9 mouse cellular contexts compared by ENCODE assay signal in genomic region chr9:112186336-112187305, GRCm38 (mm10). TPM values are rescaled to one million over a fixed set of nuclear protein-coding genes. Genes with fewer than 3 reads are reported as not detected.
DNase-seq lines count a peak whose midpoint lies in the region; ATAC-seq lines count a peak whose summit lies in the region.
"Had no signal": no experiment of that assay in that cellular context is flagged by ENCODE, and none has a peak within 500 bp of the region (broad histone marks: within the 10 kb centered on the region; RNA-seq: fewer than 3 reads in every experiment).

No protein-coding gene starts in this region.

- H3K9ac ChIP-seq in neural tube, embryonic 12.5 days: no peak overlapping the region

- H3K27me3 ChIP-seq in heart, embryonic 10.5 days (ENCODE audit: insufficient read depth, poor library complexity, severe bottlenecking): peaks cover 9% of the 10 kb centered on the region; the same call in 1 of the 2 replicates
- 0 out of 2 replicates have a peak, but pooled peaks cover 5% of the 10 kb centered on the region for H3K27me3 ChIP-seq in limb, embryonic 10.5 days (ENCODE audit: low read depth, poor library complexity, severe bottlenecking)
- H3K27me3 ChIP-seq in neural tube, embryonic 12.5 days (replicated peaks): no peaks in the 10 kb centered on the region
- H3K27me3 ChIP-seq: CH12.LX had no signal

- H3K4me2 ChIP-seq in neural tube, embryonic 12.5 days (replicated peaks): peak overlapping the region; percentile 47

- peak overlapping the region; percentile 39; the same call in 1 of the 2 replicates for H3K4me3 ChIP-seq in heart, embryonic 10.5 days
- H3K4me3 ChIP-seq in limb, embryonic 10.5 days: 0 out of 2 replicates have a peak overlapping the region, but pooled peaks have one; percentile 4
- no peak overlapping the region for H3K4me3 ChIP-seq in neural tube, embryonic 12.5 days

- H3K4me1 ChIP-seq in heart, embryonic 10.5 days: peaks cover 20% of the 10 kb centered on the region
- H3K4me1 ChIP-seq in limb, embryonic 10.5 days: peaks cover 21% of the 10 kb centered on the region
- peaks cover 18% of the 10 kb centered on the region for H3K4me1 ChIP-seq in neural tube, embryonic 12.5 days

- no peaks in the 10 kb centered on the region for H3K9me3 ChIP-seq in heart, embryonic 10.5 days
- H3K9me3 ChIP-seq in limb, embryonic 10.5 days (replicated peaks): no peaks in the 10 kb centered on the region
- H3K9me3 ChIP-seq in neural tube, embryonic 12.5 days: no peaks in the 10 kb centered on the region

- no peaks in the 10 kb centered on the region for H3K36me3 ChIP-seq in heart, embryonic 10.5 days
- H3K36me3 ChIP-seq in limb, embryonic 10.5 days: no peaks in the 10 kb centered on the region
- H3K36me3 ChIP-seq in neural tube, embryonic 12.5 days: no peaks in the 10 kb centered on the region

- 19% methylated on average over 14 of the region's 14 CpGs for WGBS in heart, embryonic 10.5 days
- WGBS in limb, embryonic 10.5 days: 32% methylated on average over 14 of the region's 14 CpGs
- whole genome bisulfite sequencing in neural tube, embryonic 12.5 days: 16% methylated on average over 14 of the region's 14 CpGs

- no peak for DNase-seq in heart, embryonic 10.5 days (ENCODE audit: low spot score)
- no peak for DNase-seq in heart, adult 18-20 months
- peak; percentile 30 for DNase-seq in embryo, embryonic 10.5 days (ENCODE audit: low spot score)
- peak; percentile 40 for DNase-seq in limb, embryonic 10.5 days (ENCODE audit: low spot score)
- no peak for DNase-seq in adrenal gland, adult 18-20 months (ENCODE audit: low spot score in 2 of 2)
- no peak for DNase-seq in kidney, postnatal 4 days
- DNase-seq in ovary, postnatal 36 days (ENCODE audit: low spot score): no peak

- peak; percentile 63 for ATAC-seq in neural tube, embryonic 12.5 days (ENCODE audit: low FRiP score, low read depth)

- H3K27ac ChIP-seq in heart, embryonic 10.5 days: peak overlapping the region; percentile 62
- H3K27ac ChIP-seq in limb, embryonic 10.5 days: peak overlapping the region; percentile 51
- H3K27ac ChIP-seq in neural tube, embryonic 12.5 days: no peak overlapping the region

RNA-seq across cellular contexts. Expression of gene Arpp21, which starts 49.1 kb away (rescaled TPM):
- polyA plus RNA-seq in heart, embryonic 10.5 days (2016; fragmentation: Nextera tagmentation; extraction: Ambion mirVana): 1.8 and 2.2 TPM in 2 replicates
- total RNA-seq in heart, adult 18-20 months (2021): 1 to 10 TPM; 1.4 TPM
- 0.48 and 1.2 TPM in 2 replicates for polyA plus RNA-seq in limb, embryonic 10.5 days (2016; fragmentation: Nextera tagmentation; extraction: Ambion mirVana)
- 11.5 and 12.2 TPM in 2 replicates for polyA plus RNA-seq in neural tube, embryonic 12.5 days (2016; fragmentation: Nextera tagmentation; extraction: Ambion mirVana)
- not detected for total RNA-seq in adrenal gland, adult 18-20 months (2021)
- total RNA-seq: CH12.LX had no signal

Comparison
In these comparisons a context has a peak if more than half of its experiments do, and no peak if none do; other contexts are left out.
1. DNase-seq: peak in embryo, embryonic 10.5 days (single experiment) and limb, embryonic 10.5 days (single experiment); none in heart, embryonic 10.5 days (single experiment), heart, adult 18-20 months (0 of 2), adrenal gland, adult 18-20 months (0 of 2), kidney, postnatal 4 days (0 of 2) and ovary, postnatal 36 days (single experiment).